Mouse (Mus musculus) gastrocnemius, postnatal 4 days (tissue): ENCODE results near the gene Ppp1r17. TPM values are rescaled to one million over a fixed set of nuclear protein-coding genes. Genes with fewer than 3 reads are reported as not detected.

Experiments
- total RNA-seq, 2 experiments: library from RNA; stranded (reverse); gene quantifications; 2 replicates each; pipeline ENCODE4 v1.2.3; 2021

Gene Ppp1r17
- total RNA-seq, 2 experiments from 2014 or later: not detected

Other genes starting within 250 kb of the Ppp1r17 start
- not detected for gene Itprid1, start 180.6 kb upstream of the Ppp1r17 start, total RNA-seq